Mouse (Mus musculus): ENCODE measurements around the gene Garnl3.
"Not testable (repeated sequence)": the region's sequence is repeated elsewhere in the genome, so short reads cannot be mapped to it uniquely, and the experiment has no call there.

Garnl3 gene

DNA sequence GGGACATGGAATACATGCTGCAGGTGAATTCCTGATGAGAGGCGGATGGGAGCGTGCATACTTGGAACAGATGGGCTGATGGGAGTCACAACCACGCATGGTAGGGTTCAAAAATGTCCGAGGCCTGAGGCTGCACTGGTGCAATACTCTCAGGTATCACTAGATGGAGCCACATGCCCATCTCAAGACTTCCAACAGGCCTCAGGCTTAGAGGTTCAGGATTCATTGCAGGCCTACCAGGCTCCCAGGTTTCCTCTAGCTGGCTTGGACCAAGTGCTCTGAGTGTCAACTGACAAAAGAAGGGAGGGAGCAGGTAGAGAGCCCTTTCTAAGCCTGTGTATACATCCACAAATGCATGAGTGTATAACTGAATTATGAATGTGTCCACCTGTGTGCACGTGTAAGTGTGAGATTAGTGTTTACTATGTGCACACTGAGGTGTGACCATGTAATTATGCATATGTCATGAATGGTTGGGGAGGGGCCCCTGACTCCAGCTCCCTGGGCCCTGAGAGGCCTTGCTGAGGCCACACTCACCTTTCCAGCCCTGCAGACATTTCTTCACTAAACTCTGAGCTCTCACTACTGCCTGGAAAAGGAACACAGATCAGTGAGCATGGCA, 23.4 kb upstream of the Garnl3 start:
- DNase-seq, result peak; percentile 85

DNA sequence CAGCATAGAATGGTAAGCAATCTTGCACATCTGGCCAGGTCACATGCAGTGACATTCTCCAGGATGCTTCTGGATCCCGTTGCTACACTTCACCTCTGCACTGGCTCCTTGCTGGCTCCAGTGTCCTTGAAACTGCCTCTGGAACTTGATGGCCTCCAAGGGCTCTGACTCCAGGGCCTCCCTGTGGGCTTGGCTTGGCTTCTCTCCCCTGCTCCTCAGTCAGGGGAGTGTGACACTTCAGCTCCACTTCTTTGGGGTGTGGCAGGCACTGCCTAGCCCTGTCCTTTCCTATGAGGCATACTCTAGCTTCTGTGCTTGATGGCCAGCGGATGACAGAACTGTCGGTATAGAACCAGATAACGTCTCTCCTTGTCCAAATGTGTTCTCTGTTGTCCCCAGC, 15.5 kb upstream of the Garnl3 start:
- DNase-seq, result no peak

DNA sequence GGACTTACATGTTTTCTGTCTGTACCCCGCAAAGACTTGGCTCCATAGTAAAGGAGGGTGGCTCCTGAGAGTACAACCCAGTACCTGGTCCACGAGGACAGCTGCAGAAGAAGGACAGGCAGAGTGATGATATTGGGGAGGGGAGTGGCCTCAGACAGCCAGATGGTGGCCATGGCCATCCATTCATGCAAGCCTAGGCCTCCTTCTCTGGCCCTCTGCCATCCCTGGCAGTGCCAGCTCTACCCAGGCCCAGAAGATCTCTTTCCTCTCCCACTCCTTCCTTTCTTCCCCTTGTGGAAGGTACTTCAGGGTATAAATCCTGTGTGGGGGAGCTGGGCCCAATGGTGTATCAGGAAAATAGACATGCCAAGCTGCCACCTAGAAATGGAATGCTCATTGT, 11.8 kb upstream of the Garnl3 start:
- no peak for DNase-seq

DNA sequence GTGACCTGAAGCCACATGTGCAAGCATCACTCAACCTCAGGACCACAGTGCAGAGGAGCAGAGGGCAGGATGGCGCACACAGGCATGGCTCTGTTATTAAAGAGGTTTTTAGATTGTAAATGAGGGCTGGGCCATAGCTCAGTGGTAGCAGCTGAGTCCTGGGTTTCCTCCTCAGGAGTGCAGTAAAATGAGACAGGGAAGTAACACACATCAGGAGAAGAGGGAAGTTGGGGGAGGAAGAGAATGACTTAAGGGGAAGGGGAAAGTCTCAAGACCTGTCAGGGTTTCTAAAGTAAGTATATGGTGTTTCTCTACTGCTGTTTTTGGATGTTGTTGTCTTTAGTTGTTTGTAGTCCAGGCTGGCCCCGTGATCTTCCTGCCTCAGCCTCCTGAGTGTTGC, 7.0 kb upstream of the Garnl3 start:
- DNase-seq, result no peak

DNA sequence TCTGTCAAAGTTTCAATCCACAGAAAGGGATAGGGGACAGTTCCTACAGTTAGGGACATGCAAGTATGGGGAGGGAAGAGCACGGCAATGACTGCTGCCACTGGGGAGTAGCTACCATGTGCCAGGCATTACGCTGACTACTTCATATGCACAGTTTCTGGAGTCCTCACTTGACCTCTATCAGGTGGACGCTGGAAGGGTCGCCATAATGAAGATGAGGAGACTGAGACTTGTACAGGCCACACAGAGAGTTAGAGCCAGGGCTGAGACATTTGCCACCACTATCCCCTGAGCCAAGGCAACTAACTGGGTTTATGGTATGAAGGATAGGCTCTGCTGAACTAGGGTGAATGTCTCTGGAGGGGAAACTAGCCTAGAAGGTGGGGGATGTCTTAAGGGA, 6.3 kb upstream of the Garnl3 start:
- DNase-seq, result no peak

DNA sequence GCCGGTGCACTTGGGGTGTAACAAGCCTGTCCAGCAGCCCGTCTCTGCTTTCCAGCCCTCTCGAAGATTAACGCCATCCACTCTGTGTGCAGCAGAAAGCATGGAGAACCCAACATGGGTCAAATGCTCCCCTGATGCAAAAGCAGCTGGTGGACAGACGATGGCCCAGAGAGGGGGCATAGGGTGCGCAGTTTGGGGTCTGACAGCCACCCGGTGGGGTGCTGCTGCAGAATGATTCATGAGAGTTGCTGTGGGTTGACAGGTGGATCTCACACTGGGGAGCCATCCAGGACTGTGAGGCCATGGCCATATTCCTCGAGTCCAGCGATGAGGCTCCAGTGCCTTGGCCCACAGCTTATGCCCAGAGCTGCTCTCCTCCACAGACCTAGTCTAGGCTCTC, 5.8 kb upstream of the Garnl3 start:
- no peak for DNase-seq

DNA sequence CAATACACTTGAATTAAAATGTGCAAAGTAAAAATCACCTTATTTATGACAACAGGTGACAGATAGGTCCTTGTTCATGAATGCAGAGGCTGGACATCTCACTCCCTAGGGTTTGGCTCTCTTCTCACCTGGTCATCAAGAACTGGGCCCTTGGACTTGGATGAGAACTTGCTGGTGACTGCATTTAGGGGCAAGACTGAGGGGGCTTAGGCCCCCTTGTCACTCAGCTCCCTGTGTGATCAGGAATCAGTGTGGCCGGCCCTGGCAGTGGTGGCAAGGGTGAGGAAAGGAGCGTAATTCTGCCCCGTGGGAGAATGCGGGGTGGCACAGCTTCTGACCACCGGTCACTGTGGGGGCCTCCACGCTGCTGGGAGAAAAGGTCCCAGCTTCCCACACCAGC, 4.9 kb upstream of the Garnl3 start:
- no peak for DNase-seq

DNA sequence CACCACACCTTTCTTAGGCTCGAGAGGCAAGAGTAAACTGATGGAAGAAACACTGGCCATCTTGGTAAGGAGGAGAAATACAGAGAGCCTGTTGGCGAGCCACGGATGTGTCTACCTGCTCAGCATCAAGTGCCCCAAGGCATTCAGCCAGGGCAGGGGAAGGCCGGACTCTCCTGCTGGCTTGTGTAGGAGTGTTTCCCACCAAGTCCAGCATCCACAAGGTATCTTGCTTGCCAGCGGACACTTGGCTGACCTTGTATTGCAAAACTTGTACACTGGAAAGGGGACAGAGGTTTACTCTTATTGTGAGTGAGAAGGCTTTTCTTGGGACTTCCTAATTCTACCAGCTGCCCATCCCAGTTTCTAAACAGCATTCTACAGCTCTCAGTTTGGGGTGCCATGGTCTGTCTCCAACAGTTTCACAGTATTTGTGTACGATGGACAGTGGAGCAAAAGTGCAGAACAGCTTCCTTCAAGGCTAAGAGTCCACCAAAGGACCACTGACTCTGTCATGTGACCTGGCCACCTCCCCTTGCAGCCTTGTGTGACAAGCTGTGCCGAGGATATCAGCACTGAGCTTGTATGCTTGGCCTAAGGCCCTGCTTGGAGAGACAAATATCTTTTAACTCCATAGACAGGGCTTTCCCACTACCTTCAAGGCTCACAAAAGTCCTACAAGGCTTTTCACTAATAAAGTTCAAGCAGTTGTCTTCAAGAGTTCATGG, 3.5 kb upstream of the Garnl3 start:
- no peak for DNase-seq

DNA sequence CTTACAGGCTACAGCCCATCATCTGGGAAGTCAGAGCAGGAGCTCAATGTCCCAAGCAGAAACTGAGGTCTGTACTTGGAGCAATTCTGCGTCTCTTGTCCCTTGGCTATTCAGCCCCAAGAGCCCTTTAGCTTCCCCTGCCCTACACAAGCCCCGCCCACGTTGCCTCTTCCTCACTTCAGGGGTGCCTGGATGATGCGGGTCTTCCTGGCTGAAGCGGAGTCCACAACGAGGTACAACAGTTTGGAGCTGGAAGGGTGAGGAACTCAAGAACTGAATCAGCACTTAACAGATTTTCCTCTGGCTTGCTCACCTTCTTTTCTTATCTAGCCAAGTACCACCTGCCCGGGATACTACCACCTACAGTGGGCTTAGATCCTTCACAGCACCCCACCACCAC, 852 bp upstream of the Garnl3 start:
- no peak for DNase-seq

DNA sequence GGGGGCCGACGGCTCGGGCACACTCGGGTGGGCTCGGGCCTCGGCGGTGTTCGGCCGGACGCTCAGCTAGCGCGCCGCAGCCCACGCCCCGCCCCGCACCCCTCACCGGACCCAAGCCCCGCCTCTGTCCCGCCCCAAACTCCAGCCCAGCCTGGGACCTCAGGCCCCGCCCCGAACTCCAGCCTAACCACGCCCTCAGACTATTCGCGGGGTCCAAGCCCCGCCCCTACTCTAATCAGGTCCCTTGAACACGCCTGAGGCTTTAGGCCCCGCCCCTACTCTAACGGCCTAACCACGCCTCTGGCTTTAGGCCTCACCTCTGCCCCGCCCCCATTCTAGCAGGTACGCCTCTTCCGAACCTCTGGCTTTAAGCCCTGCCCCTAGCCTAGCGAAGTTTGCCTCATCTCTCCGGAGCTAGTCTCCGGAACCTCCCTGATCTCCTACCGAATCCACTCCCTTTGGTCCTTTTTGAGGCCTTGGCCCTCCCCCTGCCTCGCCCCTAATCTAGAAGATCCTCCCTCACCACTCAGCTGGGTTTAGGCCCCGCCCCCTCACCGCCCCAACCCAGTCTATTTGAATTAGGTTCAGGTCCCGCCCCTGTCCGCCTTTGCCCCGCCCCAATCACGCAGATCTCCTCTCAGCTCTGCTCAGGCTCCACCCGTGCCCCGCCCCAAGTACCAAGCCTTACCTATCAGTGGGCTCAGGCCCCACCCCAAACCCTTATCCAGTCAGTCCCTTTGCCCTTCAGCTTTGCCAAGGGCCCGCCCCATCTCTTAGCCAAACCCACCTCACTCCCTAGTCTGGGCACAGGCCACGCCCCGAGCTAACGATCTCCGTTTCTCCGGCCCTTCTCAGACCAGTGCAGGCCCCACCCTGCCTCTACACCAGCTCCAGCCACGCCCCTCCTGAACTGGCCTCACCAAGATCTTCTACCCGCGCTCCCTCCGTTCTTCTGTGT, 649 bp downstream of the Garnl3 start:
- DNase-seq, result peak; percentile 100

DNA sequence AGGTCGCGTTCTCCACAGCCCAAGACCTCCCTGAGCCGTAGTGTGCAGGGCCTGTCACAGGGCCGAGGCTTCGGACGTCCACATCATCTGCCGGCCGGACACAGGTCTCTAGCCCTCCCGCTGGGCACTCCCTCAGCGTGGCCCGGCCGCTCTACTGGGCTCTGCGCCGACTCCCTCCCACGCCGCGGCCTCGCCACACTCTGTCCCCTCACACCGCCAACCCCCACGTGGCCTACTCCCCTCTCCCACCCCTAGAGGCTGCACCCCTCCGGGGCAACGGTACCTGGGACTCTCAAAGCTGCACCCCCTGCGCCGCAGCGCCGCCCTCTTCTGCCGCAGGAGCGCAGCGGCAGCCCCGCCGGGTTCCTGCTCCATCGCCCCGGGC, 1.3 kb downstream of the Garnl3 start:
- no peak for DNase-seq

DNA sequence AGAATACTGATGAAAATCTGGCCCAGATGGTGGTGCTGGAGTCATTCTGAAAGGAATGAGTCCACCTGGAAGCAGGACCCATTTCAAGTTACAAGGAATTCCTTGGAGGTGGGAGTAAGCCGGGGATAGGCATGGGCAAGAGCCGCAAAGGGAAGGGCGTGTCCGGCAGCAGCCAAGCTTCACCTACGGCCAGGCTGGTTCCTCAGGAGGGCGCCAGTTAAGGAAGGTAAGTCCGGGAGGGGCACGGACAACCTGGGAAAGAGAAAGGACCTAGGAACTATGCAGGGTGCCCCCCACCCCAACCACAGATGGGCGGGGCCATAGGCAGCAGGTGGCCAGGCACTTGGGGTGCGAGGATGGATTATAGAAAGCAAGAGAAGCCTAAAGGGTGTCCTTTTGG, 1.8 kb downstream of the Garnl3 start:
- peak; percentile 49 for DNase-seq

DNA sequence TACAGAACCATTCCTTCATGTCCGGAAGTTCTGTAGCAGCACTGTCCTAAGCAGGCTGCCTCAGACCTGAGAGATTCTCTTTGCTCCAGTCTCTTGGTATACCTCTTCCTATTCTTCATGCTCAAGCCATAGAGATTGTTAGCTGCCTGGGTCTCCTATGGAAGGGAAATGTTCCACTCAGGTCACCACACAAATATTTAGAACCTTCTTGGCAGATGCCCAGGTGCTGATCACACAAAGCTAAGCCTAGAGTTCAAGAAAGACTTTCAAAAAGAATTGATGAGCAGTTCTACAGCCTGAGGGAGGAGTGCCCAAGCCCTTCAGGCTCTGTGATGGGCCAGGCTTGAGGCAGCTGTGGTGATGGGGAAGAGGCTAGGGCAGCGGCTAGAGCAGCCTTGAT, 2.4 kb downstream of the Garnl3 start:
- no peak for DNase-seq

DNA sequence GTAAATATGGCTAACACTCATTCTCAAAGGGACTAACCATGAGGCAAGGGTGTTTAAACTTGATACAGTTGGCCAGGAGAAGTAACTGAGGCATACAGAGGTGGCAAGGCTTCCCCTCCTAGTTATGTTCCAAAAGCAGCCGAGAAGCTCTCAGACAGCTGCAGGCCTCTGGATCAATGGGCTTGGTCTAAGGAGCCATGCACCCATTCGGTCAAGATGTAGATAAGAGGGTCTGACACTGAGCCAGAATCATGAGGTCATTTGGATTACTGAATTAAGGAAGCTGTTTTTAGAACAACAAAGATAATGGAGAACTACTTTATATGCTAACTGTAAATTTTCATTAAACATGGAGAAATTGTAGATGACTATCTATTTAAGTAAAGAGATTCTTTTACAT, 4.2 kb downstream of the Garnl3 start:
- no peak for DNase-seq

DNA sequence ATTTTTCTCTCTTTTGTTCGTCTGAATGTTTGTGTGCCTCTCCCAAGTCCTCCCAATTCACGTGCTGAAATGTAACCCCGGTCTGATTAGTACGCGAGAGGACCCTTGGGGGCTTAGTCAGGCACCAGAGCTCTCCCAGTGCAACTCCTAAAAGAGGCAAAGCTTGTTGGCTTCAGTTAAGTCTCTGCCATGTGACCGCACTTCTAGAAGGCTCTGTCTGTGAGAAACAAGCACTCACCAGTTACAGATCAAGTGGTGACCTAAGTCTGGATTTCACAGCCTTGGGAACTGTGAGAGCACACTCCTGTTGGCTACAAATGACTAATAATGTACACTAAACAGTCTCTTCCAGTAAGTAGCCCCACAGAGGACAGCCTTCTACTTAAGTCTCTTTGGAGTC, 8.6 kb downstream of the Garnl3 start:
- DNase-seq, result peak; percentile 20

DNA sequence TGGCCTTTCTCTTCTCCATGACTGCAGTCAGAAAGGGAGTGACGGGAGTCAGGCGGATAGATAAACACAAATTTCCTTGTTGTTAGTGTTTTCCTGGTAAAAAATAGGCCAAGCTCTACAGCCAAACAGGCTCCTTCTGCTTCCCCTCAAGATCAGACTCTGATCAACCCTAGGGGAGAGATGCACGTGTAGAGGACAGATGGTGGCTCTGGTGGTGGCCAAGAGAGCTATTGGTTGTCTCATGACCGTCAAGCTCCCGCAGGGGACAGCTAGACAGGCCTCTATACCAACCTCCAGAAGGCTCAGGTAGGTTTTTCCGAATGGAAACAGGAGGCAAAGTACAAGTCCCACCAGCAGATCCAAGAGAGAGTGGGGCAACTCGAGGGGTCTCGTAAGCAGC, 30.9 kb downstream of the Garnl3 start:
- no peak for DNase-seq

DNA sequence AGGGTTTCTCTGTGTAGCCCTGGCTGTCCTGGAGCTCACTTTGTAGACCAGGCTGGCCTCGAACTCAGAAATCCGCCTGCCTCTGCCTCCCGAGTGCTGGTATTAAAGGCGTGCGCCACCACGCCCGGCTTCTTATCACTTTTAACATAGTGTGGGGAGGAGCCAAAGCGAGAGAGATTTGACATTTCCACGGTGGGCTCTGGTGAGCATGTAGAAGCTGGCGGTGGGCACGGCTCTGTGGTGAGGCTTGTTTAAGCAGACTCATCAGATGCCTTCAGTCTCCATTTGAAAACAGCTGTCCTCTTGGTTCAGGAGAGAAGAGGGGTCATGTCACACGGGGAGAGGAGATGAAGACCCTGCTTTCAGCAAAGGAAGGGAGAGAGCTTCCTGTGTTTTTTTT, 34.1 kb downstream of the Garnl3 start:
- not testable (repeated sequence) for DNase-seq

DNA sequence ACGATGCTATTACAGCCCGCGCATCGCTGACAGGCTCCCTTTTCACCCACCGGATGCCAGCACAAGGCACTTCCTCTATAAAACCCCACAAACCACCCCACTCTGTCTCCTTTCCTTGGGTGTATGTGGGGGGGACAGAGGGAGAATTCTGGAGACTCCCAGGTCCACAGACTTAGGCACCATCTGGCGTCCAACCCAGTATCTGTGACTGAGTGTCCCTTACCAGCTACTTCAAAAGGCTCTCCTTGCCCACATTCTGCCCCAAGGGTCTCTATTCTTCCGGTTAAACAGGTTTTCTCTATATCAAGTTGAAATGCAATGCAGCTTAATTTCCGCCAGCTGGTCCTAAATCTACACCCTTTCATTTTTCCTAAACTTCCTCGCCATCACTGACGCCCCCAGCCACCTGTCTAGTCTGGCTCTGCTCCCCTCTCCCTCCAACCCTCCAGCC, 36.2 kb downstream of the Garnl3 start:
- DNase-seq, result no peak

DNA sequence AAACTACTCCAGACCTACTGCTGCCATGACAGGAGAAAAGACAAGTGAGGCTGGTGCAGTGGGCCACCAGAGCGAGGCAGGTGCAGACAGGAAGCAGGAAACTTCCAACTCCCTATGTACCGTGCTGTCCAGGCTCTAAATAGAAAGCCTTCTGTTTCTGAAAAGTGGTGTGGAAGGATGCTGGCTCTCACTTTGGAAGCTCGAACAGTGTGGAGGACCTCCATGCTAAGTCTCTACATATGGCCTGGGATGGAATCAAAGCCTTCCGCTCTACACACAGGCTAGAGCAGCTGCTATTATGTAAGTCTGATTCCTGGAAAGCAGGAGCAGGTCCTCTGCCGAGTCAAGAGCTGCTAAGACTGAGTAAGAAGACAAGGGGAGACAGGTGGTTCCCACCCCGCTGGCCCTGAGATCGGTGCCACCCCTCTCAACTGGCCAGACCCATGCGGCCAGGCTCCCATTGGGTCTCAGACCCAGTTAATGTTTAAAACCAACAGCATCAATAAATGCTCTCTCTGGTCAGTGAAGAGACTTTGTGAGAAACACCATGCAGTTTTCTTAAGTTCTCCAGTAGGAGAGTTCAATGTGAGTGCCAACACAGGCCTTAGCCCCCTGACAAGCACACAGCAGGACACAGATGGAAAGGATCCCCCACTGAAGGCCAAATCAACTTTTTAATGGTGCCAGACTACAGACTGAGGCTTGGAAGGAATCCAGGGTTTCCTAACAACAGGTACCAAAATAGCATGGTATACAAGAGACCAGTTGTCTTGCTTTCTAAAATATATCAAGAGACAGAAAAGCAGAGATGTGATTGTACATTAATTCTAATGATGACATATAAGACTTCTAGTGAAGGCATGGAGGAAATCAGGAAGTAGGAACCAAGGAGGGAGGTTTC, 40.6 kb downstream of the Garnl3 start:
- DNase-seq, result no peak

DNA sequence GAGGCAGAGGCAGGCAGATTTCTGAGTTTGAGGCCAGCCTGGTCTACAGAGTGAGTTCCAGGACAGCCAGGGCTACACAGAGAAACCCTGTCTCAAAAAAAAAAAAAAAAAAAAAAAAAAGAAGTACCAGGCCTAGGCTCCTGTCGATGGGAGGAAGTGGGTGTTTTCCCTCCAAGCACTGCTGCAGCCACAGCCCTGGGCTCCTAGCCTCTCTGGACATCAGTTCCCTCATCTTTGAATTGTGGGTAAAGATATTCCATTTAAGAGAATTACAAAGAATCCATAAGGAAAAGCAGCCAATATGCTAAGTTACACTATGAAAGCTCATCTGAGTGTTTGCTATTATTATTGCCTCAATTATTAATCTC, 41.4 kb downstream of the Garnl3 start:
- not testable (repeated sequence) for DNase-seq

DNA sequence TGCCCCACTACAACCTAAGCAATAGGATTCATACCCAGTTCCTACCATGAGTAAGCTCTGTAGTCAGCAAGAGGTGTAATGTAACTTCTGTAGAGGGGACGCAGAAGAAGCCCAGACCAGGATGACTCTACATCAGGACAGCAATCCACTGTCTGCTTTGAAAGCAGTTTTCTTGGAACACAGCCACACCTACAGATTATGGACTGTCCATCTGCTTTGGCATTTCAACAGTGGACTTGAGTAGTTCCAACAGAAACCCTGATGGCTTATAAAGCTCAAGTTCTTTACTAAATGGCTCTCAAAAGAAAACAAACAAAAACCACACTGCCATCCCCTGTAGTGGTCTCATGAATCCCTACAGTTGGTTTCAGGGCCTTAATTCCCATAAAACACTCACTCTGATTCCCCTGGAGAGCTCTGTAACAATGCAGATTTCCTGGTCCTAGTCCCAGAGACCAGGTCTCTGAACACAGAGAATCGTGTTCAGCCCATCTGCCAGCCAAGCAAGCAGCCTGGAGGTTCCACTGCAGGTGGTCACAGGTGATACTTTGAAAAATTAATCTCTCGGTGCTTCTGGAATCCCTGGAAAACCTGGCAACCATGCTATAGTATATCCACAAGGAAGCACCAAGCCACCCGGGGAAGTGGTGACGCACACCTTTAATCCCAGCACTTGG, 42.0 kb downstream of the Garnl3 start:
- DNase-seq, result no peak

DNA sequence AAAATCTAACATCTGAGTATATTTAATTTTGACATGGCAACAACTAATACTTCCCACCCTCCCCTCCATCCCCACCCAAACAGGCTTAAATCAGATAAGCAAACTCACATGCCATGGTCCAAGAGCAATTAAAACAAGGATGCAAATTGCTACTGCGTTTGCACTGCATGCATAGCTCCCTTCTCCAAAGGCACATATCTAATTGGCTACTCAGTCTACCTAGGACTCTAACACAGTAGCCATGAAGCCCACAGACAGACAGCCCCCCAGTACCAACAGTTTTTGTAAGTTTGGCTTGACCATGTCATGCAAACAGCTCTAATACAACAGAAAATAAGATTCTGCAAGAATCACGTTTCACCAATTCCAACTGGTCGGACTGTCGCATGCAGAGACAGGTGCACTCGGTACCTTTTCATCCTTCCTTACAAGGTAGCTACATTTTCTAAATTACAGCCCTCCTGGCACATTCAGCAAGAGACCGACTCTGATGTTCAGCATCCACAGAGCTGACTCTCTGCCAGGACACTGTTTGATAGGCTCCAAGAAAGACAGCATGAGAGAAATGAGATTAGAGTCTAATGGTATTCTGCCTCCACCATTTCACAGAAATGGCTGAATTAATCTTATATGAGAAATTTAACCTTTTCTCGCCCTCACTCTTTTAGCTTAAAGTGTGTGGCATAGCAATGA, 44.6 kb downstream of the Garnl3 start:
- no peak for DNase-seq
